Mouse (Mus musculus): ENCODE measurements around the gene Ect2l. TPM values are rescaled to one million over a fixed set of nuclear protein-coding genes. Genes with fewer than 3 reads are reported as not detected.
A peak's percentile ranks its signal among the peaks of the same experiment; 100 is the strongest.

The Ect2l gene
- 0.25 and 0.73 TPM in 2 replicates for polyA plus RNA-seq (2014; fragmentation: Nextera tagmentation; extraction: Ambion mirVana)

DNA sequence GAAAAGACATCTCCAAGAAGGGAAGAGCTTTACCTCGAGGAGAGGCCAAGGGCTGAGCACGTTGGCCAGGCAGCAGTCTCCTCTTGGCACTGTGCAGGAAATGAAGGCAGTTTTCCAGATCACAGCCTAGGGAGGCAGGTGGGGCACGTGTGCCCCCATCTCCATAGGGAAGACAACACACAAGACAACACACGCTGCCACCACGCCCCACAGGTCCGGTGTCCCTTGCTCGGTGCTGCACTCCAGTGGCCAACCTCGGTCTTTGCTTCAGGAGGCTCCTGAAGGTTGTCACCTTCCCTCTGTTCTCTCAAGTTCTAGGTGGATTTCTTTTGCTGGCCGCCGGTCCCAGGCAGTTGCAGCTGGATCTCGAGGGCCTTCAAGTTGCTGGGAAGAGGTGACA is at the start of gene Ect2l:
Gene Ect2l, minus strand, starts transcription at position 165 of the 400 bp plus-strand sequence.
- Histone ChIP-seq H3K27ac (replicated peaks; ENCODE audit: low read depth, low read length) (no peak within 1 kb of the TSS), H3K27me3 (ENCODE audit: control insufficient read depth, insufficient read depth, low read length) (no peaks in the 10 kb centered on the region), H3K4me3 (replicated peaks; ENCODE audit: low read depth, low read length) (no peak within 1 kb of the TSS), H3K9me3 (ENCODE audit: control insufficient read depth, low read length) (no peaks in the 10 kb centered on the region), H3K4me1 (ENCODE audit: control insufficient read depth, insufficient read depth, low read length) (no peaks in the 10 kb centered on the region), H3K4me2 (ENCODE audit: low read length) (0 out of 2 replicates have a peak within 1 kb of the TSS, but pooled peaks have one; percentile 17), H3K36me3 (ENCODE audit: control insufficient read depth, insufficient read depth, low read length) (no peaks in the 10 kb centered on the region), H3K9ac (replicated peaks; ENCODE audit: low read length) (no peak within 1 kb of the TSS)
- DNase-seq: peak; percentile 58
- 15% methylated on average over 11 of the region's 11 CpGs for WGBS
- peak; percentile 37; the same call in 1 of the 2 replicates for ATAC-seq (ENCODE audit: low FRiP score, low TSS enrichment)

DNA sequence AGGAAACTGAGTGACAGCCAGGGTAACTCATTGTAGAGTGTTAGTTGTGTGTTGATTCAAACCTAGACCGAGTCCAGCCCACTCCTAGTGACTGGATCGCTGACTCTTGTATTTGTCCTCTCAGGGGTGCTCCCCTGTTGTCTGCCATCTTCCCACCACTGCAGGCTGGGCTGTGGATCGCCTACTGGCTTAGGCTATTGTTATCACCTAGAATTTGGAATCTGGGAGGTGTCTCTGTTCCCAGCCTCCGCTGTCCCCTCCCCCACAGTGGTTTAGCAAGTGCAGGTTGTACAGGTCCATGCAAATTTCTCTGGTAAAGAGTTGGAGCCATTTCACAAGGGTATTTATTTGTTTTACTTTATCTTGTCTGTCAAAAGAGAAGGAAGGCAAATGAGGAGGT is 40.7 kb upstream of the Ect2l start:
- Histone ChIP-seq H3K27ac (replicated peaks; ENCODE audit: low read depth, low read length) (no peak overlapping the region), H3K9ac (replicated peaks; ENCODE audit: low read length) (no peak overlapping the region)

DNA sequence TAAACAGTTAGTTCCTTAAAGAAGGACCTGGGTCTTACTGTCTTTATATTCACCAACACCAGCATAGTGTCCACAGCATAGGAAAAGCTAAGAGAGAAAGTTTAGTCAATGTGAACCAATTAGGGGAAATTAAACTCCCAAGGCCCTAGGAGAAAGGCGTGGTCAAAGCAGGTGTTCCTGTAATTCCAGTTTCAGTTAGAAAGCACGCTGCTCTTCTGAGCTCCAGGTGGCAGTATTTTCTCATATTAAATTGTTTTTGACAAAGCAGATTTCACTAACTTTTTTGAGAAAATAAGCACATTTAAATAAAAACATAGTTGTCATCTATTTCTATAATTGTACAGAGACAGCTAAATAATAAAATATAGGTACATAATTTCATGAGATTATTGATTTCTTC is 32.9 kb upstream of the Ect2l start:
- H3K9ac ChIP-seq (replicated peaks; ENCODE audit: low read length): no peak overlapping the region
- no peaks in the 10 kb centered on the region for H3K4me1 ChIP-seq (ENCODE audit: control insufficient read depth, insufficient read depth, low read length)
- DNase-seq (peak; percentile 29), ATAC-seq (ENCODE audit: low FRiP score, low TSS enrichment) (no peak)
- H3K27ac ChIP-seq (replicated peaks; ENCODE audit: low read depth, low read length): no peak overlapping the region
- H3K4me3 ChIP-seq (replicated peaks; ENCODE audit: low read depth, low read length): no peak overlapping the region
- no peaks in the 10 kb centered on the region for H3K27me3 ChIP-seq (ENCODE audit: control insufficient read depth, insufficient read depth, low read length)
- H3K4me2 ChIP-seq (ENCODE audit: low read length): no peak overlapping the region
- H3K36me3 ChIP-seq (ENCODE audit: control insufficient read depth, insufficient read depth, low read length): no peaks in the 10 kb centered on the region
- 64% methylated on average over 2 of the region's 2 CpGs for WGBS
- H3K9me3 ChIP-seq (ENCODE audit: control insufficient read depth, low read length): no peaks in the 10 kb centered on the region

More for the DNA sequence above, 40.7 kb upstream of the Ect2l start:
- no peak for ATAC-seq (ENCODE audit: low FRiP score, low TSS enrichment)
- Histone ChIP-seq H3K36me3 (ENCODE audit: control insufficient read depth, insufficient read depth, low read length) (no peaks in the 10 kb centered on the region), H3K4me3 (replicated peaks; ENCODE audit: low read depth, low read length) (no peak overlapping the region), H3K4me2 (ENCODE audit: low read length) (no peak overlapping the region), H3K4me1 (ENCODE audit: control insufficient read depth, insufficient read depth, low read length) (no peaks in the 10 kb centered on the region), H3K27me3 (ENCODE audit: control insufficient read depth, insufficient read depth, low read length) (no peaks in the 10 kb centered on the region), H3K9me3 (ENCODE audit: control insufficient read depth, low read length) (no peaks in the 10 kb centered on the region)
- no peak for DNase-seq
- WGBS: 69% methylated on average over 4 of the region's 4 CpGs

- H3K27ac ChIP-seq (replicated peaks; ENCODE audit: low read depth, low read length): no peak overlapping the region
- 93% methylated on average over 7 of the region's 7 CpGs for WGBS
Measured at GRCm38 (mm10) chr10:18237191-18237590, 26.5 kb upstream of the Ect2l start.

GRCm38 (mm10) chr10:18236328-18236927 is 25.7 kb upstream of the Ect2l start:
- 76% methylated on average over 5 of the region's 5 CpGs for WGBS
- ATAC-seq (ENCODE audit: low FRiP score, low TSS enrichment) (no peak), DNase-seq (peak; percentile 10)
- Histone ChIP-seq H3K36me3 (ENCODE audit: control insufficient read depth, insufficient read depth, low read length) (no peaks in the 10 kb centered on the region), H3K4me3 (replicated peaks; ENCODE audit: low read depth, low read length) (no peak overlapping the region), H3K27me3 (ENCODE audit: control insufficient read depth, insufficient read depth, low read length) (no peaks in the 10 kb centered on the region), H3K4me1 (ENCODE audit: control insufficient read depth, insufficient read depth, low read length) (no peaks in the 10 kb centered on the region; the same call in 1 of the 2 replicates), H3K9ac (replicated peaks; ENCODE audit: low read length) (no peak overlapping the region), H3K4me2 (ENCODE audit: low read length) (no peak overlapping the region), H3K9me3 (ENCODE audit: control insufficient read depth, low read length) (no peaks in the 10 kb centered on the region), H3K27ac (replicated peaks; ENCODE audit: low read depth, low read length) (no peak overlapping the region)

More at GRCm38 (mm10) chr10:18237191-18237590, 26.5 kb upstream of the Ect2l start:
- Histone ChIP-seq H3K4me1 (ENCODE audit: control insufficient read depth, insufficient read depth, low read length) (no peaks in the 10 kb centered on the region; the same call in 1 of the 2 replicates), H3K4me3 (replicated peaks; ENCODE audit: low read depth, low read length) (no peak overlapping the region), H3K27me3 (ENCODE audit: control insufficient read depth, insufficient read depth, low read length) (no peaks in the 10 kb centered on the region), H3K36me3 (ENCODE audit: control insufficient read depth, insufficient read depth, low read length) (no peaks in the 10 kb centered on the region), H3K9ac (replicated peaks; ENCODE audit: low read length) (no peak overlapping the region), H3K4me2 (ENCODE audit: low read length) (no peak overlapping the region), H3K9me3 (ENCODE audit: control insufficient read depth, low read length) (no peaks in the 10 kb centered on the region)
- DNase-seq (no peak), ATAC-seq (ENCODE audit: low FRiP score, low TSS enrichment) (no peak)

DNA sequence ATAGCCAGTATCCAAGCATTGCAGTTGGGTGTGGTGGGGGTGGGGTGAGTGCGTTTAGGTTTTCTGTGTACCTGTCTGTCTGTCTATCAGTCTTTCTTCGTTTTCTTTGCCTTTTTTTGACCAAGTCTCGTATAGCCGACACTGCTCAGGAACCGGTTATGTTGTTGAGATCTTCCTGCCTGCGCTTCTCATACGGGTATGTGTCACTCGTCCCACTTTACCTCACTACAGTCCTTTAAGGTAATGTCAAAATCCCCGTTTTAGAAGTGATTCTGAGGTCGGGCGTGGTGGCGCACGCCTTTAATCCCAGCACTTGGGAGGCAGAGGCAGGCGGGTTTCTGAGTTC is 24.7 kb upstream of the Ect2l start:
- DNase-seq (no peak), ATAC-seq (ENCODE audit: low FRiP score, low TSS enrichment) (peak; percentile 57; the same call in 1 of the 2 replicates)
- Histone ChIP-seq H3K36me3 (ENCODE audit: control insufficient read depth, insufficient read depth, low read length) (no peaks in the 10 kb centered on the region), H3K9me3 (ENCODE audit: control insufficient read depth, low read length) (no peaks in the 10 kb centered on the region), H3K4me1 (ENCODE audit: control insufficient read depth, insufficient read depth, low read length) (no peaks in the 10 kb centered on the region; the same call in 1 of the 2 replicates), H3K27me3 (ENCODE audit: control insufficient read depth, insufficient read depth, low read length) (no peaks in the 10 kb centered on the region), H3K27ac (replicated peaks; ENCODE audit: low read depth, low read length) (0 out of 2 replicates have a peak overlapping the region, but pooled peaks have one; percentile 87), H3K9ac (replicated peaks; ENCODE audit: low read length) (peak overlapping the region; percentile 71; the same call in 1 of the 2 replicates), H3K4me3 (replicated peaks; ENCODE audit: low read depth, low read length) (peak overlapping the region; percentile 70), H3K4me2 (ENCODE audit: low read length) (peak overlapping the region; percentile 57)
- 15% methylated on average over 14 of the region's 14 CpGs for WGBS

DNA sequence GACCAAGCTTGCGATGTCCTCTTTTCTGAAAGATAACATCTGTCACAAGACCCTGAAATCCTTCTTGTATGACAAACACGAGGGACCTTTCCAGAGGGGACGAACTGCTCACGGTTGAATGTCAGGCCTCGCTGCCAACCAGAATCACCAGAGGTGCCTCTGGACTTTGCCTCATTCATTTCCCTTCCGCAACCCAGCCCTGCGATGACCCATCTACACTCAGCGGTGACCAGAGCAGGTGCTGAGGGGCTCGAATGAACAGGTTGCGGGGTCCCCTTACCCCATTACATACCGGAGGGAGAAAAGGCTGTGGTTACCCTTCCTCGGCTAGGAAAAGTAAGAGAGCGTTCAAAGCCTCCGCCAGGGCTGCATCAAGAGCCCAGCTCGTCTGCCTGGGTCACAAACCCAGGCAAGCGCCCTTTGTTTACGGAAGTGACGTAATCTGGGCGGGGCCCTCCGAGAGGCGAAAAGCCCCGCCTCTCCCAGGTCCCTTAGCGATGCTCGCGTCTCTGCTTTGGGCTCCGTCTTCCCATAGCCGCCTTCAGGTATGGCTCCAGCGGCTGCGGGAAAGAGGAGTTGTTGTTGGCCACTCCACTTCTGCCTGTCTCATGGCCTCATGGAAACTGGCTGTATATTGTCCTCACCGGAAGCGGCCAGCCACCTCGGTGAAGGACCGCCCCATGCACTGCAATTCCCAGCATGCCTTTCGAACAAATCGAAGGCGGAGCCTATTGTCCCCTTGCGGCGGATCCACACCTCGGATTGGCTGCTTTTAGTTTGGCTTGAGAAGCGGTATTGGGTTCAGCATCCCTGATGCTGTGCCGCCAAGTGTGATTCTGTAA is 24.1 kb upstream of the Ect2l start, which contains the start of gene Ccdc28a:
Gene Ccdc28a, minus strand, starts transcription at position 439 of the 842 bp plus-strand sequence.
- Histone ChIP-seq H3K36me3 (ENCODE audit: control insufficient read depth, insufficient read depth, low read length) (no peaks in the 10 kb centered on the region), H3K4me3 (replicated peaks; ENCODE audit: low read depth, low read length) (peak within 1 kb of the TSS; percentile 70), H3K27ac (replicated peaks; ENCODE audit: low read depth, low read length) (peak within 1 kb of the TSS; percentile 87), H3K9ac (replicated peaks; ENCODE audit: low read length) (peak within 1 kb of the TSS; percentile 71), H3K4me1 (ENCODE audit: control insufficient read depth, insufficient read depth, low read length) (no peaks in the 10 kb centered on the region; the same call in 1 of the 2 replicates), H3K27me3 (ENCODE audit: control insufficient read depth, insufficient read depth, low read length) (no peaks in the 10 kb centered on the region), H3K4me2 (ENCODE audit: low read length) (peak within 1 kb of the TSS; percentile 57), H3K9me3 (ENCODE audit: control insufficient read depth, low read length) (no peaks in the 10 kb centered on the region)
- ATAC-seq (ENCODE audit: low FRiP score, low TSS enrichment) (peak; percentile 99), DNase-seq (peak; percentile 98)
- WGBS: 1% methylated on average over 41 of the region's 41 CpGs

- Histone ChIP-seq H3K9me3 (ENCODE audit: control insufficient read depth, low read length) (no peaks in the 10 kb centered on the region), H3K4me1 (ENCODE audit: control insufficient read depth, insufficient read depth, low read length) (no peaks in the 10 kb centered on the region; the same call in 1 of the 2 replicates), H3K27me3 (ENCODE audit: control insufficient read depth, insufficient read depth, low read length) (no peaks in the 10 kb centered on the region), H3K36me3 (ENCODE audit: control insufficient read depth, insufficient read depth, low read length) (no peaks in the 10 kb centered on the region), H3K4me3 (replicated peaks; ENCODE audit: low read depth, low read length) (no peak overlapping the region), H3K4me2 (ENCODE audit: low read length) (peak overlapping the region; percentile 57), H3K27ac (replicated peaks; ENCODE audit: low read depth, low read length) (no peak overlapping the region), H3K9ac (replicated peaks; ENCODE audit: low read length) (no peak overlapping the region)
- DNase-seq: peak; percentile 28
- 49% methylated on average over 3 of the region's 3 CpGs for WGBS
- no peak for ATAC-seq (ENCODE audit: low FRiP score, low TSS enrichment)
Measured at GRCm38 (mm10) chr10:18233891-18234290, 23.2 kb upstream of the Ect2l start.

Data from midbrain, embryonic 14.5 days (tissue).